Mouse (Mus musculus): ENCODE measurements around the gene Clip4.

Clip4 gene

GRCm38 (mm10) chr17:71872976-71873375 lies 104.7 kb downstream of the Clip4 start:
- DNase-seq (ENCODE audit: low read depth), result peak; percentile 36

GRCm38 (mm10) chr17:71874077-71874476 lies 105.8 kb downstream of the Clip4 start:
- peak; percentile 56 for DNase-seq (ENCODE audit: low read depth)

GRCm38 (mm10) chr17:71874795-71875194 lies 106.5 kb downstream of the Clip4 start:
- DNase-seq (ENCODE audit: low read depth), result no peak

- DNase-seq (ENCODE audit: low read depth), result no peak
Observed at GRCm38 (mm10) chr17:71875492-71875891, 107.2 kb downstream of the Clip4 start.

- DNase-seq (ENCODE audit: low read depth), result no peak
Observed at GRCm38 (mm10) chr17:71881369-71881768, 113.1 kb downstream of the Clip4 start.

GRCm38 (mm10) chr17:71909107-71909506 lies 140.8 kb downstream of the Clip4 start:
- peak; percentile 13 for DNase-seq (ENCODE audit: low read depth)

GRCm38 (mm10) chr17:71913188-71913587 lies 144.9 kb downstream of the Clip4 start:
- DNase-seq (ENCODE audit: low read depth), result no peak

All from naive thymus-derived CD4-positive, alpha-beta T cell, adult 2 months (primary cell).